Mouse (Mus musculus): ENCODE results near the gene Gm20403. TPM values are rescaled to one million over a fixed set of nuclear protein-coding genes. Genes with fewer than 3 reads are reported as not detected.

The Gm20403 gene
- not detected in 2 replicates for polyA plus RNA-seq (2015; fragmentation: Nextera tagmentation; extraction: Ambion mirVana)

DNA sequence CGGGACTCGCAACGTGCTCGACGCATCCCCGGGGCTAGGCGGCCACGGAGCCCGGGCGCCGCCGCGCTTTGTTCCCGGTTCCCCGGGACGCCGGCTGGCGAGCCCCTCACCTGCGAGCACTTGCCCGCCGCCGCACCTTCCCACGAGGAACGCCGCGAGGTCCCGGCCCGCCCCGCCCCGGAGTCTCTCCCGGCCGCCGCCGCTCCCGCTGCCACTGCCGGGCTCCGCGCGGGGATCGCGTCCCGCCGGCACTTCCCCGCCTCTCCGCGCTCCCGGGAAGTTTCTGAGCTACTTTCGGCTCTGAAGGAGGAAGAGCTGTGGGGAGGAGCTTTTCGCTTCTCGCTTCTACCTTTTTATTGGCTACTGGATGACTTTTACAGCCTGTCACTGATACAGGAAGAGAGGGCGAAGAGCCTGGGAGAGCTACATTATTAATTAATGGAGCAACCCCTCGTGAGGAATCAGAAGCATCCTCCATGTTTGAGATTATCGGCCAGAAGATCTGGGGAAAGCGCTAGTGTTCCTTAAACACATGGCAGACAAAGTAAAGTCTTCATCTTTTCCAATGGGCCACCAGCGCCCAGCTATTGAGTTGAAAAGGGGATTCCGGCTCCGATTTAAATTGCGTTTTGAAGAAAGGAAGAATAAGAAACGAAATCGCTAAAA is at the start of gene Gm20403:
Gene Gm20403, minus strand, starts transcription at position 478 of the 666 bp plus-strand sequence.
- peak; percentile 68; the same call in 1 of the 2 replicates for ATAC-seq (ENCODE audit: insufficient read depth, low FRiP score)
- Histone ChIP-seq H3K9ac (ENCODE audit: low read length) (peak within 1 kb of the TSS; percentile 93), H3K27me3 (ENCODE audit: control insufficient read depth, insufficient read depth, low read length) (no peaks in the 10 kb centered on the region), H3K4me3 (replicated peaks; ENCODE audit: low read length) (peak within 1 kb of the TSS; percentile 90), H3K4me2 (ENCODE audit: low read depth, low read length) (peak within 1 kb of the TSS; percentile 88), H3K27ac (ENCODE audit: low read length) (peak within 1 kb of the TSS; percentile 94), H3K9me3 (replicated peaks; ENCODE audit: control insufficient read depth, low read length) (no peaks in the 10 kb centered on the region), H3K36me3 (ENCODE audit: control insufficient read depth, insufficient read depth, low read length) (no peaks in the 10 kb centered on the region), H3K4me1 (ENCODE audit: control insufficient read depth, insufficient read depth, low read length) (peaks cover 5% of the 10 kb centered on the region; the same call in 1 of the 2 replicates)
- WGBS, result under 1% methylated on average over 47 of the region's 60 CpGs

DNA sequence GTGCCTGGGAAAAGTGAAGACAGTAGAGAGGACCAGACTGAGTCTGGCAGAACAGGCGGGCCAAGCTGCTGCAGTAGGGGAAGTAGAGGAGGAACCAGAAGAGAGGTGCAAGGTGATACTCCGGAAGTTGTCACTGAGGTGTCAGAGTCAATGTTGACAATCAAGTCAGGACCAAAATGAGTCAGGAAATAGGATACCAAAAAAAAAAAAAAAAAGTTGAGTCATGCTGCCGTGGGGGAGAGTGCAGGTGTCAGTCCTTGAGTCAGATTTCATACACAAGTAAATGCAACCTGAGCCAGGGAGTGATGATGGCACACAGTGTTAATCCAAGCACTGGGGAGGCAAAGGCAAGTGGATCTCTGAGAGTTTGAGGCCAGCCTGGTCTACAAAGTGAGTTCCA is 40.8 kb upstream of the Gm20403 start:
- H3K4me2 ChIP-seq (ENCODE audit: low read depth, low read length), result no peak overlapping the region
- no peak overlapping the region for H3K9ac ChIP-seq (ENCODE audit: low read length)
- WGBS, result 25% methylated on average over 3 of the region's 3 CpGs
- no peak for ATAC-seq (ENCODE audit: insufficient read depth, low FRiP score)
- H3K27ac ChIP-seq (ENCODE audit: low read length), result no peak overlapping the region
- H3K9me3 ChIP-seq (replicated peaks; ENCODE audit: control insufficient read depth, low read length), result no peaks in the 10 kb centered on the region
- H3K36me3 ChIP-seq (ENCODE audit: control insufficient read depth, insufficient read depth, low read length), result no peaks in the 10 kb centered on the region
- no peak overlapping the region for H3K4me3 ChIP-seq (replicated peaks; ENCODE audit: low read length)
- no peaks in the 10 kb centered on the region for H3K4me1 ChIP-seq (ENCODE audit: control insufficient read depth, insufficient read depth, low read length)
- H3K27me3 ChIP-seq (ENCODE audit: control insufficient read depth, insufficient read depth, low read length), result no peaks in the 10 kb centered on the region

DNA sequence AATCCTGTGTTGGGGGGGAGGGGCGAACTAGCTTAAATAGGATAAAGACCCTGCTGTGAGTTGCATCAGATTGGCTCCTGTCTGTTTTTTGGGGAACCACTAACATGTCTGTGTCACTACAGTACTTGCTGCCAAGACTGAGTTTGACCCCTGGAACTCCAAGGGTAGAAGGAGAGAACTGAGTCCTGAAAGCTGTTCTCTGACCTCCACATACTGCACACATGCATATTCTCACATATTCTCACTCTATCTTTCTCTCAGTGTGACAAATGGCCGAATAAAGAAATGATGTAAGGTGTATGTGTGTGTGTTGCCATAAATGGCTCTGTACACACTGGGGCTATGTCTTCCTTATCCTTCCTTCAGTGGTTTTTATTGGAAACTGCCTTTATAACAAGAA is 37.0 kb upstream of the Gm20403 start:
- Histone ChIP-seq H3K27ac (ENCODE audit: low read length) (no peak overlapping the region), H3K4me3 (replicated peaks; ENCODE audit: low read length) (no peak overlapping the region)
- no peak for ATAC-seq (ENCODE audit: insufficient read depth, low FRiP score)

DNA sequence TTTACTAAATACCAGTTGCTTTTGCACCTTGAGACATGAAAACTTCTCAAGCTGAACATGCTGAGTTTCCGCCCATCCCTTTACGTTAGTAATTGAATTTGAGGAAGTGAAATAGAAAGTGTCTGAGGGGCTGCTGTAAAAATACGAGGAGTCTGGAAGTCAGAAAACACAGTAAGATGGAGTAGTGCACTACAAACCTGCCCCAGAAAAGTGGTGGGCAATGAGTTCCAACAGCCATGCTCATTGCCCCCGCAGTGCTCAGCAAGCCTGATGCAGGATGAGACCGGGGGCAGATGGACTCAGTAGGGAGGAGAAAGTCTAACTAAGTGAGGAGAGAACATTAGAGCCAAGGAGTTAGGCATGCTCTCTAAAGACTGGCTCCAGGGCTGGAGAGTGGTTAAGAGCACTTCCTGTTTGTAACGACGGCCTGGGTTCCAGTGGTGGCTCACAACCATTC is 33.1 kb upstream of the Gm20403 start:
- Histone ChIP-seq H3K27ac (ENCODE audit: low read length) (no peak overlapping the region), H3K4me2 (ENCODE audit: low read depth, low read length) (no peak overlapping the region), H3K27me3 (ENCODE audit: control insufficient read depth, insufficient read depth, low read length) (no peaks in the 10 kb centered on the region), H3K9me3 (replicated peaks; ENCODE audit: control insufficient read depth, low read length) (no peaks in the 10 kb centered on the region), H3K9ac (ENCODE audit: low read length) (no peak overlapping the region), H3K4me1 (ENCODE audit: control insufficient read depth, insufficient read depth, low read length) (no peaks in the 10 kb centered on the region), H3K4me3 (replicated peaks; ENCODE audit: low read length) (no peak overlapping the region), H3K36me3 (ENCODE audit: control insufficient read depth, insufficient read depth, low read length) (no peaks in the 10 kb centered on the region)
- ATAC-seq (ENCODE audit: insufficient read depth, low FRiP score), result no peak
- 78% methylated on average over 7 of the region's 7 CpGs for WGBS

More for the DNA sequence above, 37.0 kb upstream of the Gm20403 start:
- Histone ChIP-seq H3K4me1 (ENCODE audit: control insufficient read depth, insufficient read depth, low read length) (no peaks in the 10 kb centered on the region), H3K9ac (ENCODE audit: low read length) (no peak overlapping the region), H3K36me3 (ENCODE audit: control insufficient read depth, insufficient read depth, low read length) (no peaks in the 10 kb centered on the region), H3K4me2 (ENCODE audit: low read depth, low read length) (no peak overlapping the region), H3K27me3 (ENCODE audit: control insufficient read depth, insufficient read depth, low read length) (no peaks in the 10 kb centered on the region), H3K9me3 (replicated peaks; ENCODE audit: control insufficient read depth, low read length) (no peaks in the 10 kb centered on the region)
- 81% methylated on average over 2 of the region's 2 CpGs for WGBS

DNA sequence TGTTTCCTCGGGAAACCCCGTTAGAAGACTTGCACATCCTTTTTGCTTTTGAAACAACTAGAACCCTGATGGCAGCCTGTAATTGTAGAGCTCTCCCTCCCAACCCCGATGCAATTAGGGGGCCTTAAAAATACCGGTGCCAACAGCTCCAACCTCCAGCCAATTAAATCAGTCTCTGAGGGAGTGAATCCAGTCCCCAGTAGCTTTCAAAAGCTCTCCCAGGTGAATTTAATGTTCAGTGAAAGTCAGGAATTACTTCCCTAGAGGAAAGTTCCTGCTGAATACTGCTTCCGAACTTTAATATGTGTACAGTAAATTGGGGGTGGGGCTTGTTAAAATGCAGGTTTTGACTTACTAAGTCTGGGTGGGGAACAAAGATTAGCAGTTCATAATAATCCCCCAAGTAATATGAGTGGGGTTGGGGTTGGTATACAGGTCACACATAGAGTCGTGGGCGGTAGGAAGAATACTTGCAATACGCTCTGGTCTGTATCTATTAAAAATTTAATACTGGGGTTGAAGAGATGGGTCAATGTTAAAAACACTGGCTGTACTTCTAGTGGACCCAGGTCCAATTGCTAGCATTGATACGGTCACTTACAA is 30.9 kb upstream of the Gm20403 start:
- ATAC-seq (ENCODE audit: insufficient read depth, low FRiP score), result no peak
- Histone ChIP-seq H3K4me3 (replicated peaks; ENCODE audit: low read length) (no peak overlapping the region), H3K9ac (ENCODE audit: low read length) (no peak overlapping the region), H3K4me2 (ENCODE audit: low read depth, low read length) (no peak overlapping the region), H3K4me1 (ENCODE audit: control insufficient read depth, insufficient read depth, low read length) (no peaks in the 10 kb centered on the region), H3K27ac (ENCODE audit: low read length) (no peak overlapping the region), H3K36me3 (ENCODE audit: control insufficient read depth, insufficient read depth, low read length) (no peaks in the 10 kb centered on the region), H3K27me3 (ENCODE audit: control insufficient read depth, insufficient read depth, low read length) (no peaks in the 10 kb centered on the region), H3K9me3 (replicated peaks; ENCODE audit: control insufficient read depth, low read length) (no peaks in the 10 kb centered on the region)
- 76% methylated on average over 9 of the region's 9 CpGs for WGBS

DNA sequence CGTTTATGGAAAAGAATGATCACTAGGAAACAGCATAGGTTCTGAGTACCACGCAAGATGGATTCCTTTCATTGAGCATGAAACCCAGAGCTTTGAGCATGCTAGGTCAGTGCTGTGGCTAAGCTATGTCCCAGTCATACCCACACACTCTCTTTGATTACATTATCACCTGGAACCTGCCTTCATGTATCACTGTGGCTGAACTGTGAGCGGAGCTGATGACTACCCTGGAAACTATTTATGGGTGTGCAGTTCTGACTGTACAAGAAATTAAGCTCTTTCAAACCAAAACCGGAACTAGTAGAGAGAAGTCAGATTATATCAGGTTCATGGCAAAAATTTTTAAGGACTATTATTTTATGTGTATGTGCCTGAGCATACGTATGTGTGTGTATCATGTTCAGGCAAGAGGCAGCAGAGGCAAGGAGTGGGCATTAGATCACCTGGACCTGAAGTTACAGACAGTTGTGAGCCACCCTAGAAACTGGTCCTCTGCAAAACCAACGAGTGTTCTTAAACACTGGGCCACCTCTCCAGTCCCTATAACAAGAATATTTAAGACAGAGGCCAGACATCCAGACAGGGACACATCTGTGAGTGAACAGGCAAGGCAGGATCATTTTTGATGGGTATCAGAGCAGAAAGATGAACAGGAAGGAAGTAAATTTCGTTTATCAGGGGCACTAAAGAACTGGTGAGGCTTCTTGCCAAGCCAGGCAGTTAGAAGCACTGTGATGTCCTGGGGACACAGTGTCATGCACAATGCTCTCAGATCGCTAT is 30.2 kb upstream of the Gm20403 start:
- no peaks in the 10 kb centered on the region for H3K27me3 ChIP-seq (ENCODE audit: control insufficient read depth, insufficient read depth, low read length)
- no peak overlapping the region for H3K27ac ChIP-seq (ENCODE audit: low read length)
- no peaks in the 10 kb centered on the region for H3K36me3 ChIP-seq (ENCODE audit: control insufficient read depth, insufficient read depth, low read length)
- 72% methylated on average over 8 of the region's 8 CpGs for WGBS
- H3K9me3 ChIP-seq (replicated peaks; ENCODE audit: control insufficient read depth, low read length), result no peaks in the 10 kb centered on the region
- no peaks in the 10 kb centered on the region for H3K4me1 ChIP-seq (ENCODE audit: control insufficient read depth, insufficient read depth, low read length)
- ATAC-seq (ENCODE audit: insufficient read depth, low FRiP score), result no peak
- no peak overlapping the region for H3K9ac ChIP-seq (ENCODE audit: low read length)
- H3K4me2 ChIP-seq (ENCODE audit: low read depth, low read length), result no peak overlapping the region
- H3K4me3 ChIP-seq (replicated peaks; ENCODE audit: low read length), result no peak overlapping the region

DNA sequence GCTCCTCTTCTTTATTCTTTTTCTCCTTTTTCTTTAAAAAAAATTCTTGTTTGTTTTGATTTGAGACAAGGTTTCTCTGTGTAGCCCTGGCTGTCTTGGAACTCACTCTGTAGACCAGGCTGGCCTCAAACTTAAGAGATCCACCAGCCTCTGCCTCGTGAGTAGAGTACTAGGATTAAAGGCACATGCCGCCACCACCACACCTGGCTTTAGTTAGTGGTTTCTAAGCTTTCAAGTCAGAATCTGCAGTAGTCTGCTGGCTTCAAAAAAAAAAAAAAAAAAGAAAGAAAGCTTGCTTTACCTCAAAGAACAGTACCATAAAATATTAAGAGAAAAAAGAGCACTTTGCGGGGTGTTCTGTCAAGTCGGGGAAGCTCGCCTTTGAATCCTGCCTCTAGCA is 29.1 kb upstream of the Gm20403 start:
- no peak for ATAC-seq (ENCODE audit: insufficient read depth, low FRiP score)
- Histone ChIP-seq H3K9ac (ENCODE audit: low read length) (no peak overlapping the region), H3K36me3 (ENCODE audit: control insufficient read depth, insufficient read depth, low read length) (no peaks in the 10 kb centered on the region), H3K9me3 (replicated peaks; ENCODE audit: control insufficient read depth, low read length) (no peaks in the 10 kb centered on the region), H3K4me3 (replicated peaks; ENCODE audit: low read length) (no peak overlapping the region), H3K4me1 (ENCODE audit: control insufficient read depth, insufficient read depth, low read length) (no peaks in the 10 kb centered on the region), H3K27me3 (ENCODE audit: control insufficient read depth, insufficient read depth, low read length) (no peaks in the 10 kb centered on the region), H3K4me2 (ENCODE audit: low read depth, low read length) (no peak overlapping the region), H3K27ac (ENCODE audit: low read length) (no peak overlapping the region)
- WGBS, result 90% methylated on average over 5 of the region's 5 CpGs

DNA sequence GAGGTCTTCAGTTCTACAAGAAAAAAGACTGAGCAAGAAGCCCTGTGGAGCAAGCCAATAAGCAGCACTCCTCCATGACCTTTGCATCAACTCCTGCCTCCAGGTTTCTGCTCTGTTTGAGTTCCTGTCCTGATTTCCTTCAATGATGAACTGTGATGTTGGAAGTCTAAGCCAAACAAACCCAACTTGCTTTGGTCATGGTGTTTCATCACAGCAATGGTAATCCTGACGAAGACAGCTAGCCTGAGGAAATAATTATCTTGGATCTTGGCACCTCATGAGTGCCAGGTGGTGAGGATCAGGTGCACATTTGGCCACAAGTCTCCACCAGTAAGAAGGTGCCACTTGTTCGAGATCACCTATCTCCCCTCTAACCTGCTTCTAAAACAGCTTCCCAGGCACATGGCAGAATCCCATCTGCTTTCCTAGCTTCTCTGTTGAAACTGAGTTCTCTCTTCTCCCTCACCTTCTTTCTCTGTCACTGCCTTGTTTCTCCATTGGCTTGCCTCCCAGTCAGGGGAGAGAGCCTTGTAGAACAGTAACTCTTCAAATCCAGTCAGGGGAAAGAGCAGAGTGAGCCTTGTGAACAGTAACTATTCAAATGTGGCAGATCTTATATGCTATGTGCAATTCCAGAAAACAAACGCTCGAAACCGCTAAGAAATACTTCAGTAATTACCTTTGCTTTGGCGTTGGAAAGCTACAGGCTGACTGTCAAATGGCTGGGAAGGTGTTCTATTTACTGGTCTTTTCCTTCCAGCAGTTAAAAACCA is 27.5 kb upstream of the Gm20403 start, which contains the start of gene Baz1a:
Gene Baz1a, minus strand, starts transcription at position 723 of the 773 bp plus-strand sequence.
- Histone ChIP-seq H3K9me3 (replicated peaks; ENCODE audit: control insufficient read depth, low read length) (no peaks in the 10 kb centered on the region), H3K4me1 (ENCODE audit: control insufficient read depth, insufficient read depth, low read length) (no peaks in the 10 kb centered on the region), H3K9ac (ENCODE audit: low read length) (no peak within 1 kb of the TSS), H3K36me3 (ENCODE audit: control insufficient read depth, insufficient read depth, low read length) (no peaks in the 10 kb centered on the region), H3K4me2 (ENCODE audit: low read depth, low read length) (no peak within 1 kb of the TSS), H3K27me3 (ENCODE audit: control insufficient read depth, insufficient read depth, low read length) (no peaks in the 10 kb centered on the region), H3K4me3 (replicated peaks; ENCODE audit: low read length) (no peak within 1 kb of the TSS), H3K27ac (ENCODE audit: low read length) (no peak within 1 kb of the TSS)
- WGBS, result 82% methylated on average over 6 of the region's 6 CpGs
- ATAC-seq (ENCODE audit: insufficient read depth, low FRiP score), result no peak

All from stomach, embryonic 16.5 days (tissue).